Mouse (Mus musculus) C2C12 (cell line): ENCODE measurements around the gene Kdm8. TPM values are rescaled to one million over a fixed set of nuclear protein-coding genes. Genes with fewer than 3 reads are reported as not detected.

Experiments
- H3K27me3 ChIP-seq: one replicate; pipeline ENCODE4 v1.6.1; 2011; ENCODE audit not compliant: control insufficient read depth, insufficient read depth, insufficient read length
- H3K36me3 ChIP-seq: one replicate; pipeline ENCODE4 v1.6.1; 2011; ENCODE audit not compliant: control insufficient read depth, insufficient read depth
- H3K4me3 ChIP-seq: one replicate; pipeline ENCODE4 v1.5.1; 2011; ENCODE audit warnings: mild to moderate bottlenecking, control low read depth; ENCODE audit not compliant: poor library complexity, insufficient read depth, severe bottlenecking
- H3K79me2 ChIP-seq: one replicate; pipeline ENCODE4 v1.6.1; 2011; ENCODE audit not compliant: control insufficient read depth, insufficient read depth
- H3K79me3 ChIP-seq: one replicate; pipeline ENCODE4 v1.6.1; 2011; ENCODE audit warnings: low read depth, control low read depth
- H3ac ChIP-seq: one replicate; pipeline ENCODE3; 2011; ENCODE audit warnings: low read depth; ENCODE audit not compliant: control insufficient read depth, insufficient read length
- CEBPB ChIP-seq: IDR thresholded peaks from one replicate; pipeline ENCODE4 v1.6.1; 2011; ENCODE audit warnings: low read depth, mild to moderate bottlenecking, control low read depth, moderate library complexity
- CTCF ChIP-seq: IDR thresholded peaks from one replicate; pipeline ENCODE4 v1.5.1; 2011; ENCODE audit not compliant: control insufficient read depth, insufficient read depth, insufficient read length
- FOSL1 ChIP-seq: IDR thresholded peaks from one replicate; pipeline ENCODE4 v1.8.0; 2011; ENCODE audit warnings: mild to moderate bottlenecking, low read length; ENCODE audit not compliant: poor library complexity, insufficient read depth, severe bottlenecking
- MAX ChIP-seq: IDR thresholded peaks from one replicate; pipeline ENCODE4 v1.6.1; 2011; ENCODE audit warnings: mild to moderate bottlenecking, control low read depth
- MYOD1 ChIP-seq: IDR thresholded peaks from one replicate; pipeline ENCODE4 v1.6.1; 2011; ENCODE audit warnings: low read depth; ENCODE audit not compliant: control insufficient read depth, insufficient read length
- MYOG ChIP-seq: IDR thresholded peaks from one replicate; pipeline ENCODE4 v1.6.1; 2011; ENCODE audit not compliant: control insufficient read depth, insufficient read length; ENCODE audit errors: extremely low read depth
- USF1 ChIP-seq: IDR thresholded peaks from one replicate; pipeline ENCODE4 v1.6.1; 2011; ENCODE audit warnings: low read depth, mild to moderate bottlenecking, control low read depth, moderate library complexity
- polyA plus RNA-seq: library from polyadenylated mRNA; unstranded; fragments of >200 nt; fragmentation: generic; extraction: Trizol; gene quantifications from one replicate; pipeline ENCODE4 v1.2.1, GENCODE M21; 2012; ENCODE audit warnings: missing spikeins

Gene Kdm8
- polyA plus RNA-seq, 1 experiment: 10.3 TPM

GRCm38 (mm10) chr7:125470901-125471300 is 26.4 kb downstream of the Kdm8 start:
- H3ac ChIP-seq: no peak overlapping the region
- H3K36me3 ChIP-seq: peaks cover 23% of the 10 kb centered on the region
- no peaks in the 10 kb centered on the region for H3K79me2 ChIP-seq
- TF ChIP-seq FOSL1 (no peak), USF1 (no peak), CTCF (no peak), MAX (no peak), MYOD1 (no peak), MYOG (no peak), CEBPB (no peak)
- no peak overlapping the region for H3K4me3 ChIP-seq
- no peaks in the 10 kb centered on the region for H3K27me3 ChIP-seq
- H3K79me3 ChIP-seq: no peaks in the 10 kb centered on the region

- peak; percentile 71 for TF ChIP-seq CTCF
- TF ChIP-seq CEBPB: no peak
- TF ChIP-seq MYOD1: peak; percentile 88
- Histone ChIP-seq H3K79me3 (no peaks in the 10 kb centered on the region), H3K27me3 (no peaks in the 10 kb centered on the region), H3K4me3 (no peak overlapping the region), H3K36me3 (peaks cover 23% of the 10 kb centered on the region), H3ac (peak overlapping the region; percentile 27), H3K79me2 (no peaks in the 10 kb centered on the region)
These were observed 27.7 kb downstream of the Kdm8 start for GRCm38 (mm10) chr7:125471991-125472741.

- H3K4me3 ChIP-seq: no peak overlapping the region
- peaks cover 7% of the 10 kb centered on the region for H3K36me3 ChIP-seq
- TF ChIP-seq USF1 (no peak), MYOG (no peak), MAX (no peak), CEBPB (no peak), FOSL1 (no peak), MYOD1 (no peak), CTCF (no peak)
- no peaks in the 10 kb centered on the region for H3K79me2 ChIP-seq
- no peak overlapping the region for H3ac ChIP-seq
- H3K27me3 ChIP-seq: no peaks in the 10 kb centered on the region
- H3K79me3 ChIP-seq: no peaks in the 10 kb centered on the region
These were observed 30.1 kb downstream of the Kdm8 start for GRCm38 (mm10) chr7:125474535-125474934.

- Histone ChIP-seq H3K27me3 (no peaks in the 10 kb centered on the region), H3ac (no peak overlapping the region), H3K36me3 (peaks cover 10% of the 10 kb centered on the region), H3K79me3 (no peaks in the 10 kb centered on the region), H3K4me3 (no peak overlapping the region), H3K79me2 (no peaks in the 10 kb centered on the region)
- TF ChIP-seq CEBPB (no peak), CTCF (no peak), USF1 (no peak)
These were observed 31.2 kb downstream of the Kdm8 start for GRCm38 (mm10) chr7:125475601-125476251.

- Histone ChIP-seq H3K79me3 (no peaks in the 10 kb centered on the region), H3ac (no peak overlapping the region), H3K4me3 (no peak overlapping the region), H3K27me3 (no peaks in the 10 kb centered on the region), H3K79me2 (no peaks in the 10 kb centered on the region), H3K36me3 (peaks cover 14% of the 10 kb centered on the region)
- no peak for TF ChIP-seq FOSL1
- TF ChIP-seq MYOG: no peak
- TF ChIP-seq CEBPB: no peak
- no peak for TF ChIP-seq MYOD1
- TF ChIP-seq MAX: no peak
- TF ChIP-seq USF1: no peak
- no peak for TF ChIP-seq CTCF
These were observed 34.0 kb downstream of the Kdm8 start for GRCm38 (mm10) chr7:125478391-125478984.

- Histone ChIP-seq H3K79me2 (no peaks in the 10 kb centered on the region), H3K4me3 (no peak overlapping the region), H3ac (no peak overlapping the region), H3K27me3 (no peaks in the 10 kb centered on the region), H3K79me3 (no peaks in the 10 kb centered on the region), H3K36me3 (peaks cover 24% of the 10 kb centered on the region)
- TF ChIP-seq MYOD1: no peak
- no peak for TF ChIP-seq MAX
- TF ChIP-seq MYOG: no peak
- no peak for TF ChIP-seq CEBPB
- no peak for TF ChIP-seq USF1
- TF ChIP-seq FOSL1: no peak
- TF ChIP-seq CTCF: no peak
These were observed 36.0 kb downstream of the Kdm8 start for GRCm38 (mm10) chr7:125480518-125480917.
